Mouse (Mus musculus): ENCODE measurements around the gene Chmp1a.

DNA sequence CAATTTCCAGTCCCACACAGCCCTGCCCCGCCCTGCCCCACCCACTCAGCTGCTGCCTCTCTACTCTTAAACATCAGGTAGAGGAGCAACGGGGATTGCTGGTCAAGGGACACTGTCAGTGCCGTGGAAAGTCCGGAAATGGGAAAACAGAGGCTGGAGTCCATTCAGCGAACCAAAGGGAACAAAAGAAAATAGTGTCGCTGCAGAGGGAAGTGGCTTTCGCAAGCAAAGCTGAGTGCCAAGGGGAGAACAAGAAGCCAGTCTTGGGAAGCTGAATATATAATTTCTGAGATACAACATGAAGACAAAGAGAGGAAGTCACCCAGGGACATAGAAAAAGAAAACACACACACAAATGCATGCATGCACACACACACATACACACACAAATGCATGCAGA, 23.7 kb downstream of the Chmp1a start:
- TF ChIP-seq CTCF (IDR thresholded peaks at IDR 0.05; ENCODE audit: low read depth) (no peak), EP300 (IDR thresholded peaks at IDR 0.05; ENCODE audit: low read depth) (no peak)
